Mouse (Mus musculus) T-helper 2 cell (primary cell): ENCODE results near the gene Phf7.

ENCODE experiments used
- in situ Hi-C: fragments of 300-600 bp; cut with MboI, MseI; formaldehyde crosslinking; loops from one replicate; pipeline ENCODE4 v1.15.1; 2025; ENCODE audit warnings: high pct_unique_total_duplicates

Gene Phf7

DNA sequence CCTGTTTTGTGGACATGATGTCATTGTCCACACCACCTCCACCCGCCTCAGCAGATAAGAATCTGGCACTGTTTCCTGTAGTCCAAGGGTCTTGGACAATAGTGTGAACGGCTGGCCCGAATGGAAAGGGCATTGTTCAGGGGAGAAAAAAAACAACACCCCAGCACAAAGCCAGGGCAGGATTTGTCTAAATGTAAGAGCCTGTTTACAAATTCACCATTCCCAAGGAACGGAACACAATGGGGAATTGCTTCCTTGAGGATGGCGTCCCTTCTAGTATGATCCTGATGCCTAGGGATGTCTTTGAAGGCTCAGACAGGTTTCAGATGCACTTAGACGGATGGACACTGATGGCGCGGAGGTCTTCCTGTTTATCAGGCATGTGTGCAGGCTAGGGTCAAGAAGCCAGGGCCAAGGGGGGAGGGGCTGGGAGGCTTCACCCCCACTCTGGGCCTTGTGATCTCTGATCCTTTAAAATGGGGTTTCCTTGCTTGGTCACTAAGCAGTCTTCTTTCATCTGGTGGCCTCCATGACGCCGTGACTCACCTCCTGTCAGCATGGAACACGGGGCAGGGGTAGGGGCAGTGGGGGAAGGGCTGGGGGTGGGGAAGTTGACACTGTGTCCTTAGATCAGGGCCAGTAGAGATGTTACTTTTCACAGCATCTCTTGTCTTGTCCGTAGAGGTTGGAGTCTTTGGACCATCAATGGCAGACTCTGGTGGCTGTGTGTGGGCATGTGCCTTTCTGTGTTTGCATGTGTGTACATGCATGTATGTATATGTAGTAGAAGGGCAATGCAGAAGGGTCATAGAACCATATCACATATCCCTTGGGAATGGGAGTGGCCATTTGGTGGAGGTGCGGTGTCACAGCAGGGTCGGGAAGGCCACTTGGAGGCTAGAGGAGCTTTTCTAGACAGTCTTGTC is 17.8 kb downstream of the Phf7 start:
- in situ Hi-C loops, result loop anchor here (5.0 kb wide), 1 partner anchor 84 kb away; no protein-coding TSS in a partner anchor

DNA sequence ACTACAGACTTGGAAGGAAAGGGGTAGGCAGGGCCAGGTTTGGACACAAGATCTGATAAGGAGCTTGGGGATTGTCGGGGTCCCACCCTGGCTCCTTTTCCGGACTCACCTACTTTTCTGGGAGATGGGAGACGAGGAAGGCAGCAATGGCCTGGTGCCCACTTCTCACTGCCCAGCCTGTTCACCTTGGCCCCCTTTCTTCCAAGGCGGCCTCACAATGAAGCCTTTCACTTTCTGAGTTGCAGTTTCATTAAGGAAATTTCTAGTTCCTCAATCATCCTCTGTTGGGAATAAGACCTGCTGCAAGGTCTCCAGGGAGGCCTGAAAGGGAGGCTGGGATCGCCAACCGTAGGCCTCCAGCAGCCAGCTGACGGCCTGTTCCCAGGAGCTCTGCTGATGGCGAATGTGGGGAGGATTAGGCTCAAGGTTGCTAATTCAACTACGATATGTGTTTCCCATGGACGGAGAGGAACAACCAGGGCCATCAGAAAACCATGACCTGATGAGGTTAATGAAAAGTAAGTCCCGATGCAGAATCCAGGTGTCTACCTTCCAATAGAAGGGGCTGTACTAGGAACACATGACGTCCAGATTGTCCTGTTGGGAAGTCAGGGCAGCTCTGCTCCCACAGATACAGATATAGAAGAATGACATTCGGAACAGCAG is 18.6 kb downstream of the Phf7 start:
- in situ Hi-C loops, result loop anchor here (5.0 kb wide), 1 partner anchor 85 kb away; no protein-coding TSS in a partner anchor

DNA sequence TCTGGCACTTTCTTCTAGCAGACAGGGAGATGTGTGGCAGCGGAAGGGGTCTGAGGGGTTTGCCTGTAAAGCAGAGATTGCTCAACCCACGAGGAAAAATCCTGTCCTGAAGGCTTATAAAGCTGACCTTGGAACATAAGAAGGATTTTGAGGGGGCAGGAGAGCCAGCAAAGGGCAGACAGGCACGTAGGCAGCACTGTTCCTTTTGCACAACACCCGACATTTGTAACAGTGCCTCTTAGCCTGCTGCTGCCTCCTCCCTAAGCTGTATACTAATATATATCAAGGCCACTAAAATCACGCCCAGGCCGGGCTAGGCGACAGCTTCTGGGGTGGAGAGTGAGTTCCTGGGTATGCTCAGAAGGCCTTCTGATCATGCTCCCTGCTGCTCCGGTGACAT is 20.7 kb downstream of the Phf7 start:
- in situ Hi-C loops, result loop anchor here (5.0 kb wide), 1 partner anchor 87 kb away; no protein-coding TSS in a partner anchor

DNA sequence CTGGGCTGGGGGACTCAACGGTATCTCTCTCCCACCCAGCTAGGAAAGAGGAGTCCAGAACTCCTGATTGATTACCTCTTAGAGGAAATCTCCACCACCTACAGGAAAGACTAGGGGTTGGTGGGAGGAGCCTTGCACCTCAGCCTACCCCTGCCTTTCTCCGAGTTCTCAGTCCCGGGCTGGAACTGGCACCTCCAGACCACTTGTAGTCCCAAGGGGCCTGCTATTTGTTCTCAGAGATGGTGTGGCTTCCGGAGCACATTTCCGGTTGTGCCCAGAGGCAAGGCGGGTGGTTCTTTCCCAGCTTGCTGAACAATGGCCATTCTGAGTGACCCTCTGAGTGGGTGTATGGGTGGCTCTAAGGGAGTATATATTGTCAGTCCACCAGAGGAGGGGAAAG is 22.9 kb downstream of the Phf7 start:
- in situ Hi-C loops, result no loop called here

DNA sequence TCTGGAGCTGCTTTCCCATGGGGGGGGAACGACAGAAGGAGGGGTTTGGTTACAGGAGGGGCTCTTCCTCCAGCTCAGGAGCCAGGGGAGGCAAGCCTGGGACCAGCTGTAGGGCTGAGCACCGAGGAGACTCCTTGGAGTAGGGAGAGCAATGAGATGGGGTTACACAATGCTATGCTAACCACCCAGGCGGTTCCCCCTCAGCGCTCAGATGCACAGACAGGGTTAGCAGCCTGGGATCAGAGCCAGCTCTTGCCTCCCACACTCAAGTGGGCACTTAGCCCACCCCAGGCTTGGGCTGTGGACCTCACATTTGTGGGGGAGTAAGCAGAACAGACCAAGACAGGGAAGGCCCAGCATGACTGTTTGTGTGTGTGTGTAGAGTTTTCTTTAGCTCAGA is 24.1 kb downstream of the Phf7 start:
- in situ Hi-C loops, result no loop called here

DNA sequence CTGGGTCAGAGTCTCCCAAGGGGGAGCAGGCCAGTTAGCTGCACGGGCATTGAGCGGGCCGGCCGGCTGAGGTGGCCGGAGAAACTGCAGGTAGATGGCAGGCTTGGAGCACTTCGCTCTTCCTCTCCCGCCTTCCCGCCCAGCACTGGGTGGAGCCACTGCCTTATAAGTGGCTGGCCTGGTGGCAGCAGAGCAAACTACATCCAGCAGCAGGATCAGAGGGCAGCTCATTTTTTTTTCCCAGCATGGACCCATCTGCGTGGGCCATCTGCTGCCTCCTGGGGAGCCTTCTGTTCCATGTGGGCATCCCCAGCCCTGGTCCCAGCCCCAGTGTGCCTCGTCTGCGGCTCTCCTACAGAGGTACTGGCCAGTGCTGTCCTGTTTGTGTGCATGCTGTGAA is 33.5 kb downstream of the Phf7 start, which contains the start of gene Sema3g:
Gene Sema3g, plus strand, starts transcription at position 195 of the 400 bp plus-strand sequence.
- in situ Hi-C loops, result no loop called here

DNA sequence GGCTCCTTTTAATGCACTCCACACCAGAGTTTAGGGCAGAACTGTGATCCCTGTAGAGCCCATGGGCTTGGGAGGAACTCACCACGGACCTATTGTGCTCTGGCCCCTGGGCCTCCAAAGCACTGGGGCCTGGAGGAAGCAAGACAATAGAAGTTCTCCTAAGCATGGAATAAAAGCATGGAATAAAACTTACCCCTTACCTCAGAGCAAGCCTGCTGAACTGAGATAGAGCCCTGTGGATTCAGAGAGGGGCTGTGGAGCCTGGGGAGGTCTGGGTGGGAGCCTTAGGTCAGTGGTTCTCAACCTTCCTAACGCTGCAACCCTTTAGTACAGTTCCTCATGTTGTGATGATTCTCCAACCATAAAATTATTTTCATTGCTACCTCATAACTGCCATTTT is 34.3 kb downstream of the Phf7 start, which contains the start of gene Nisch:
Gene Nisch, minus strand, starts transcription at position 101 of the 400 bp plus-strand sequence.
- in situ Hi-C loops, result no loop called here

DNA sequence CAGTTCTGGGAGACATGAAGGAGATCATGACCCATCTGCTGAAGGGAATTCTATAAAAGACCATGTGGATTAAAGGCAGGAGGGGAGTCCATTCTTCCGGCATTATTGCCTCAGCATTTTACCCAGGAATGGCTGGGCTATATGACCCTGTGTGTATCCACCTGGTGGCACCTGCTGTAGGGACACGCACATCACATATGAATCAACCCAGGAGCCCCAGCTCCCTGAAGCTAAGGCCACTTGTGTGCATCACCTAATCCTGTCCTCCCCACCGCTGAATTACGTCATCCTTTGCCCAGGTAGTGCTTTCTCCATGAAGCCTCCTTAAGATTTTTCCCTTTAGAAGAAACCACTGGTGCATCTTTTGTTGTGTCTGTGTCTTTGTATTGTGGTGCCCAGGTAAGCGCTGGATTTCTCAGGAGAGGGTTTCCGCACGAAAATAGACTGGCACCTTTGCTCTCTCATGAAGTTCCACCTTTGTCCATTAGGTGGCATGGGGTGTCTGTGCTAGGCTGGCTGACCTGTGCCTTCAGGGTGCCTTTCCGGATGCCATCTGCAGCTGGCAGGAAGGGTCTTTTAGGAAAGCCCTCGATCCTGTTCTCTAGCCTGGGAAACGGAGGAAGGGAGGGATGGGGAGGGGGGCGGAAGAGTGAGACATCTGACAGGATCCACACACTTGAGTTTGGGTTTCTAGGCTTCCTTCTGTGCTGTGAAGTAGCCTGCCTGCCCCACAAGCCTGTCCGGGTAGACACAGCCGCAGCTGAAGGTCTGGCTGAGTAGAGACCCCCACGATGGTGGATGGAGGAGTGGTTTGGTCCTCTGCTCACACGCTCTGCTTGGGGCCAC is 35.7 kb downstream of the Phf7 start:
- in situ Hi-C loops, result no loop called here

DNA sequence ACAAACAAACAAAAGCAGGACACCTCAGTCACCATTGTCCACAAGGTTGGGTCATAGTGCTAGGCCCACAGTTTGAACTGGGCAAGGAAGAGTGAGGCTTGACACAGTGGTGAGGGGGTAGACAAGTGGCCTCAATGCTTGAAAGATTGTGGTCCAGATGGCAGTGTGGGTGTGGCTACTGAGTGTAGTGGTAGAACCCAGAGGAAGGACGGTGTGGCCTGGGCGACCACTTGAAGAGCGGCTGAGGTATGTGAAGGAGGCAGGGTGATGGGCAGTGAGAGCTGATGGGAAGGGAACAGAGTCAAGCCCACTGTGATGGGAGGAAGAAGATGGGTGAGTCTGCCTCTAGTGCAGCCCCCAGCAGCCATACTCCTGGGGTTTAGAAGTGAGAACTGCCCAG is 36.4 kb downstream of the Phf7 start:
- in situ Hi-C loops, result no loop called here

DNA sequence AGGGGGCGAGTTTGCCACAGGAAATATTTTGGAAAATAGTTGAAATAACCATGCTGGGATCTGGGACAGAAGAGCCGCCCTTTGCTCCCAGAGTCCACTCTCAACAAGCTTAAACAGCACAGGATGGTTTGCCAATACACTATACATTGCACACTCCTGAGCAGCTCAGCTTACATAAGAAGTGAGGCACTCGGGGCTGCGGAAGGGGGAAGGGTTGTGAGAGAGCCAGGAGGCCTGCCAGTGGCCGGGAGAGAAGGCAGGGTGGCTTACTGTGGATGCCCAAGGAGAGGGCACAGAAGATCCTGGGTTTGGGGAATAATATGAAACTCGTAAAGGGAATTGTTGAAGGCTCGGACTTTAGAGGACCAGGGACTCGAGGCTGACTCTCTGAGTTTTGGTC is 37.2 kb downstream of the Phf7 start:
- in situ Hi-C loops, result no loop called here

DNA sequence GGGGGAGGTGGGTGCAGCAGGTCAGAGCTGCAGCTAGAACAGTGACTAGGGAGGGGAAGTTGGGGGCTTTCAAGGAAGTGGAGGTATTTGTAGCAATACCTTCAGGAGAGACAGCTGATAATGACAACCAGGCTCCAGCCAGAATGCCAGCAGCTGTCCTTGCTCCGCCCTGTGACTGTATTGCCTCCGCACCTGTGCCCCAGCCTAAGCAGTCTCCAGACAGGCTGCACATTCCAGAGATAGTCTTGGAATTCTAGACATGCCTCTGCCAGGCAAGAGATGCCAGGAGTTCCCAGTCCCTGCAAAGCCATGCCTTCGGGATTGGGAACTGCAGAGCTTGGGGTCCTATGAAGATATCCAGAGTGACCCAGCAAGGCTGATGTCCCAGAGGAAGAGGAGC is 38.6 kb downstream of the Phf7 start:
- in situ Hi-C loops, result no loop called here

DNA sequence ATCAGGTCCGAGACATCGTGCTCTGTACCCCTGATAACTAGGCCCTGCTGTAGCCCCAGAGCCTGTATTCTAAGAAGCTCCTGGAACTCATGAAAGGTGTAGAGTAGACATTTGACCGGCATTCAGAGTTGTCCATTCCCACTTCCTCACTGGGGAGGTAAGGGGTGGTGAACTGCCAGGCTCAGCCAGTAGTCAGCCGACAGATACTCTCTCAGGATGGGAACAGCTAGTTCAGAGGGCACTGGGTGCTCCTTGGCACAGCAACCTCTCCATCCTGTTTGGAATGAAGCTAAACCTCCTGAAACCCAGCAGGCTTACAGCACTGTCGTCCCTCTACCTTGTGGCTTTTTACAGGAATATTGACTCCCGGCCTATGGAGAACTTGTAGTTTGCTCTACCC is 39.3 kb downstream of the Phf7 start:
- in situ Hi-C loops, result no loop called here

DNA sequence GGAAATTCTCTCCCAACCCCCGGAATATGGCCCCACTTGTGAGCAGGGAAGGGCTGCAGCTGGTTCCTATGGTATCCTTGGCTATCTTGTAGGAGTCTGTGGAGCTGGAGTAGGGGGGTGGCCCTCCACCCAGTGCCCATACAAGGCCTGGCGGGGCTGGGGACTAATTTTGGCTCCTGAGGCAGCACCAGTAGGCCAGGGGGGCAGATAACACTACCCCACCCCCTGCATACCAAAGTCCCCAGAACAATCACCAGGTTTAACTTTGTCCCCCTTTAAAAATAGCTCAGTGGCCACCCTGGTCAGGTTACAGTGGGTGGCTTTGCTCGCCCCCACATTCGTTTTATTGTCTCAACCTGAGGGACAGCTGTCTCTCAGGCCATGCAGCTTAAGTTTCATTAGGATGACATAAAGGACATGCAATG is 42.0 kb downstream of the Phf7 start:
- in situ Hi-C loops, result loop anchor here (5.0 kb wide), 1 partner anchor 77 kb away; the partner anchor contains the start of gene Nt5dc2

DNA sequence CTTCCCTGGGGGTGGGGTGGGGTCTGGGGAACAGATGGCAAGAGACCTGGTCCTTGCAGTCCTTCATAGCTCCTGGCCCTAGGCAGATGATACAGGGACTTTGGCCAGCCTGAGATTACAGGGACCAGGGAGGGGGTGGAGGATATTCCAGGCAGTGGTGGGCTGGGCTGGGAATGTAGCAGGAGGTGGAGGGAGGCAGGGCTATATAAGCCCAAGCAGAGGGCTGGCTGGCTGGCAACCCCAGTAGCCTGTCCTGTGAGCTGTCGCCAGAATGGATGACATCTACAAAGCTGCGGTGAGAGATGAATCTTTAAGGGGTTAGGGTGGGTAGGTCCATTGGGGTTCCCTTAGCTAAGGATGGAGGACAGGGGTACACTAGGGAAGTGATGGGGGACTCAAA is 43.0 kb downstream of the Phf7 start, which contains the start of gene Tnnc1:
Gene Tnnc1, plus strand, starts transcription at position 229 of the 400 bp plus-strand sequence.
- in situ Hi-C loops, result loop anchor here (5.0 kb wide), 1 partner anchor 76 kb away; the partner anchor contains the start of gene Nt5dc2

DNA sequence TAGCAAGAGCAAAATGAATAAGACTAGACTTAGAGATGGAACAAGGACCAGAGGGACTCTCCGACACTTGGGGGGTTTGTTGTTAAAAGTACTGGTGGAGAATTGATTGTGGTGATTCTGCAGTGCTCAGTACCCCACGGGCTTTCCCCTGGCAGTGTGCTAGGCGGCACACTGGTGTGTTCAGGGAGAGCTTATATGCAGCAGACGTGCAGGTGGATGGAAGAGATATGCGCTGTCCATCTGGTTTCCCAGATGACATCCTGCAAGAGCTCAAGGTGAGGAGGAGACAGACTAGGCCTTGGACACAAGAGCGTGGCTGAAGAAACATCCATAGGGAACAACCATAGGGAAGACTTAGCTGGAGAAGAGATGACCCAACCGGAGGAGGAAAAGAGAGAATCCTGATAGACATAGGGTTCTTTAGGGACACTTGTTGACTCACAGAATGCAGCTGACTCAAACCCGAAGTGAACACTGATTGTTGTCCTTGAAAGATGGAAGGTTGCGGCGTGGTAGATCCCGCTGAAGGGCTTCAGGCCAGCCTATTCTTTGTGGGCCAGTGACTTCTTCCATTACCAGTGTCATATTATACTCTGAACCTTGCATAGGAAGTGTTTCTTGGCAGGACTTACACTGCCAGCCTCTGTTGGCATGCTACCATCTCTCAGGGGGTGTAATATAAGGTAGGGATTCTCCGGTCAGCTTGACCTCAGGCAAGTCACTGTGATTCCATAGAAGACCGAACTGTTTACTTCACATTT is 43.9 kb downstream of the Phf7 start:
- in situ Hi-C loops, result loop anchor here (5.0 kb wide), 1 partner anchor 75 kb away; the partner anchor contains the start of gene Nt5dc2

DNA sequence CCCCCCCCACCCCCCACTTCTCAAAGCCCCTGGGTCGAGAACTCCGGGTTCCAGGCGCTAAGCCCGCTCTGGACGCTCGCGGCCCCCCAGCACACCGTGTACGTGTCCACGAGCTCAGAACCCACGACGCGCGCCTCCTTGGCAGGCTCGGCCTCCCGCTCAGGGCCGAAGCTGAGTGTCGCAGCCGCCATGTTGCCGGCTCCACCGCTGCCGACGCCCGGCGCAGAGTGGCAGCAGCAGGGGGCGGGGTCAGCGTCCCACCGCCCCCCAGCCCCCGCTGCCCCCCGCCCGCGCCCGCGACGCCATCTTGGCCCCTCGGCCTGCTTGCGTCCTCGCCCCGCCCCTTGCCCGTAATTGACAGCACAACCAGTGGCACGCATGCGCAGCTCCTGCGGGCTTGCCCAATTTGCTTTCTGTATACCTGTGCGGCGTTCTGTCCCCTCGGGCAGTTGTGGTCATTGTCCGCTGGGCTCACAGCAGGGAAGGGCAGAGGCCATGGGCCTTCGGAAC is 44.6 kb downstream of the Phf7 start:
- in situ Hi-C loops, result loop anchor here (5.0 kb wide), 1 partner anchor 74 kb away; the partner anchor contains the start of gene Nt5dc2

DNA sequence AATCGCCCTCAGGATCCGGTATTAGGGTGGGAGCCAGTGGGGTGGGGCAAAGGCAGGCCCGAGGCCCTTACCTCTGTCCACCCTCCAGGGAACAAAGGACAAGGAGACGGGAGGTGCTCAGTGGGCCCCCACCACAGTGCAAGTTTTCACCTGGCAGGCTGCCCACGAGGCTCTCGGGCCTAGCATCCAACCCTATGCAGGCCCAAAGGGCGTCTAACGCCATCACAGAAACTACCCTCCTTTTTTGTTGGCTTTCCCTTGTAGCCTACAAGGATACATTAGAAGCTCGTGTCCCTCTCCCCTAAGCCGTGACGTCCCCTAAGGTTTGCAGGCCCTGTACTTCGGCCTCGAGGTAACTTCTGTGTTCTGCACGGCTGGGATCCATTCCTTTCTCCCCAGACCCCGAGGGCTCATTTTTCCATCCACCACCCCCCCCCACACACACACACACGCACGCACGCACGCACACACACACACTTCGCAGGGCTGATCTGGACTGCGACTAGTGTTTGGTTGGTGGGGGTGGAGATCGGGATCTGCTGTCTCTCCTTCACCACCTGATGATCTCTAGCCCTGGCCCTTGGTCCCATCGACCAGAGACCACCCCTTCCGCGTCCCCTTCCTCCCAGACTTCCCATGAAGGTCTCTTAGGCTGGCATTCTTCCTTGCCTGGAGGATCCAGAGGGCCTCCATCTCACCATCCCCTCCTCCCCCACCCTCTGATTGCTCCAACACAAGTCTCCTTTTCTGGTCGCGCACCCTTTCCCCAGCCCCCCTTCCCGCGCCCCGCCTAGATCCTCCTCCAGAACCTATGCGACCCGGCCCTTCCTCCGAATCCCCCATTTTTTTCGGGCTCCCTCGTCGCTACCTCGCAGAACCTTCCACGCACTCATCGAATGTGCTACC is 45.3 kb downstream of the Phf7 start:
- in situ Hi-C loops, result loop anchor here (5.0 kb wide), 1 partner anchor 74 kb away; the partner anchor contains the start of gene Nt5dc2

DNA sequence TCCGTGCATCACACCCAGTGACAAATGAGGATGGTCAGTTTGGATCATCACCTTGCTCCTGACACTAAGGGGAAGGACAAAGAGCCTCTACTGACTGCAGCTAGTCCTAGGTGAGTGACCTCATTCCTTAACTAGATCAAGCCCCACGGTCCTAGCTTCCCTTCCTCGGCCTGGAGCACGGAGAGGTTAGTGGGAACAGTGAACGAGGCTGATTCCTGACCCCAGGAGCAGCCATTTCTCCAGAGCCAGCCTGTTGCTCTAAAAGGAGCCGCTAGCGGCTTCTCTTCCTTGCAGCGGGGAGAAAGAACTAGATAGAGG is 45.9 kb downstream of the Phf7 start:
- in situ Hi-C loops, result loop anchor here (5.0 kb wide), 1 partner anchor 73 kb away; the partner anchor contains the start of gene Nt5dc2

DNA sequence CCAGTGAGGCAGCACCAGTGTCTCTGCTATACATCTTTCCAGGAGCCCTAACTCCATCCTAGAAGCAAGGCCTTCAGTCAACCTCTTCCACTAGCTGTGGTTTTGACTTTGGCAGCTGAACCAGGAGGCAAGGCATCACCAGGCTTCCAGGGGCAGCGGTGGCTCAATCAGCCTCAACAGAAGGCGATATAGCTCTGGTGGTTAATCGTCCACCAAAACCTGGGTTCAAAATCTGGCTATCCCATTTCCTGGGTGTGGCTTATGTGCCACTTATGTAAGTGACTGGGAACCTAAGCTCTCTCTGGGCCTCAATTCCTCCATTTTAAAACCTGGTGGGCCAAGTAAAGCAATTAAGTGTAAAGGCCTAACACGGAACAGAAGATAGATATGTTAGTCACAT is 46.3 kb downstream of the Phf7 start:
- in situ Hi-C loops, result loop anchor here (5.0 kb wide), 1 partner anchor 73 kb away; the partner anchor contains the start of gene Nt5dc2
